Mouse (Mus musculus) limb, embryonic 12.5 days (tissue): ENCODE results near the gene Crtc2. TPM values are rescaled to one million over a fixed set of nuclear protein-coding genes. Genes with fewer than 3 reads are reported as not detected.

Source experiments
- ATAC-seq: fragments of 200-750 bp; cut with Nextera tagmentation; 2 replicates; pipeline ENCODE4 v1.8.0; 2017; ENCODE audit warnings: low read depth, moderate TSS enrichment; ENCODE audit not compliant: insufficient number of reproducible peaks, insufficient read depth, low FRiP score, low TSS enrichment
- H3K27ac ChIP-seq: fragments of 300-500 bp; sonication (generic); 2 replicates; pipeline ENCODE4 v1.5.1; 2016; ENCODE audit warnings: mild to moderate bottlenecking, moderate library complexity
- H3K27me3 ChIP-seq: fragments of 300-500 bp; sonication (generic); 2 replicates; pipeline ENCODE4 v1.6.1; 2016; ENCODE audit warnings: mild to moderate bottlenecking, moderate library complexity
- H3K36me3 ChIP-seq: fragments of 300-500 bp; sonication (generic); 2 replicates; pipeline ENCODE4 v1.6.1; 2016; ENCODE audit warnings: mild to moderate bottlenecking, moderate library complexity
- H3K4me1 ChIP-seq: fragments of 300-500 bp; sonication (generic); replicated peaks from 2 replicates; pipeline ENCODE4 v1.6.1; 2016
- H3K4me2 ChIP-seq: fragments of 300-500 bp; sonication (generic); 2 replicates; pipeline ENCODE4 v1.6.1; 2016; ENCODE audit warnings: mild to moderate bottlenecking, moderate library complexity
- H3K4me3 ChIP-seq: fragments of 300-500 bp; sonication (generic); replicated peaks from 2 replicates; pipeline ENCODE4 v1.5.1; 2016; ENCODE audit warnings: mild to moderate bottlenecking
- H3K9ac ChIP-seq: fragments of 300-500 bp; sonication (generic); replicated peaks from 2 replicates; pipeline ENCODE4 v1.6.1; 2016; ENCODE audit warnings: mild to moderate bottlenecking, moderate library complexity
- H3K9me3 ChIP-seq: fragments of 300-500 bp; sonication (generic); 2 replicates; pipeline ENCODE4 v1.6.1; 2016; ENCODE audit warnings: mild to moderate bottlenecking, moderate library complexity
- WGBS: fragments of 180-500 bp; shearing (Covaris S2); methylation state at CpG from one replicate; pipeline ENCODE4 v1.1.7; 2016; 5-methylcytosine and 5-hydroxymethylcytosine counted together
- polyA plus RNA-seq: library from polyadenylated mRNA; unstranded; fragments of >200 nt; fragmentation: Nextera tagmentation; extraction: Ambion mirVana; gene quantifications from 2 replicates; pipeline ENCODE4 v1.2.1, GENCODE M21; 2016

The Crtc2 gene
- polyA plus RNA-seq, 1 experiment from 2014 or later, result 18.6 TPM

DNA sequence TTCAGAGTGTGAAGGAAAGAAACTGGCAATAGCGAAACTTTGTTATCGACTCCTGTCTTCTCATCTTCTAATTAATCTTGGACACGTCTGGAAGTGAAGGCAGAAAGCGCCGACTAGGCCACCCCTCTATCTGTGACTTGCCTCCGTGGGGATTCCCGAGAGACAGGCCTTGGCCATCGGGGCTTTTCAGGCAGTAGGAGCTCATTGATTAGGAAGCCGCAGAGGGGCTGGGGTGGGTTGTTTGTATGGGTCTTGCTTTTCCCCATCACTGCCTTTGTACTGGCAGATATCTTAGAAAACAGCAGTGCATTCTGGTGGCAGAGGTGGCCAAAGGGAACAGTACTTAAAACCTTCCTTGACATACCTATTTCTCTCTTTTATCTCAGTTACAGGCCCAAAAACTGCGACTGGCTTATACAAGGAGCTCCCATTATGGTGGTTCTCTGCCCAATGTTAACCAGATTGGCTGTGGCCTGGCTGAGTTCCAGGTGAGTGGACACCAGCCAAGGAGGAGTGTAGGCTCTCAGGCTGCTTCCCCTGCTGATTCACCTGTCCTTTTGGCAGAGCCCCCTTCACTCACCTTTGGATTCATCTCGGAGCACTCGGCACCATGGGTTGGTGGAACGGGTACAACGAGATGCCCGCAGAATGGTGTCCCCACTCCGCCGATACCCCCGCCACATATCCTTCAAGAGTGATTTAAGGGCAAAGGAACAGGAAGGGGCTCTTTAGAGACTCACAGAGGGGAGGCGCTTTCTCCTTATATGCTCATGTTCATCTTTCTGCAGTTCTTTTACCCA, 3.0 kb downstream of the Crtc2 start:
- Histone ChIP-seq H3K27me3 (no peaks in the 10 kb centered on the region), H3K4me2 (no peak overlapping the region), H3K4me3 (no peak overlapping the region), H3K4me1 (peaks cover 14% of the 10 kb centered on the region), H3K9ac (no peak overlapping the region), H3K9me3 (no peaks in the 10 kb centered on the region), H3K27ac (no peak overlapping the region), H3K36me3 (peaks cover 54% of the 10 kb centered on the region)
- 91% methylated on average over 19 of the region's 19 CpGs for WGBS
- no peak for ATAC-seq

GRCm38 (mm10) chr3:90258521-90258920, 4.6 kb downstream of the Crtc2 start:
- Histone ChIP-seq H3K27me3 (no peaks in the 10 kb centered on the region), H3K4me2 (no peak overlapping the region), H3K36me3 (peaks cover 70% of the 10 kb centered on the region), H3K4me1 (peaks cover 13% of the 10 kb centered on the region), H3K4me3 (no peak overlapping the region), H3K27ac (no peak overlapping the region), H3K9ac (no peak overlapping the region), H3K9me3 (no peaks in the 10 kb centered on the region)
- WGBS, result 80% methylated on average over 4 of the region's 4 CpGs
- ATAC-seq, result no peak

DNA sequence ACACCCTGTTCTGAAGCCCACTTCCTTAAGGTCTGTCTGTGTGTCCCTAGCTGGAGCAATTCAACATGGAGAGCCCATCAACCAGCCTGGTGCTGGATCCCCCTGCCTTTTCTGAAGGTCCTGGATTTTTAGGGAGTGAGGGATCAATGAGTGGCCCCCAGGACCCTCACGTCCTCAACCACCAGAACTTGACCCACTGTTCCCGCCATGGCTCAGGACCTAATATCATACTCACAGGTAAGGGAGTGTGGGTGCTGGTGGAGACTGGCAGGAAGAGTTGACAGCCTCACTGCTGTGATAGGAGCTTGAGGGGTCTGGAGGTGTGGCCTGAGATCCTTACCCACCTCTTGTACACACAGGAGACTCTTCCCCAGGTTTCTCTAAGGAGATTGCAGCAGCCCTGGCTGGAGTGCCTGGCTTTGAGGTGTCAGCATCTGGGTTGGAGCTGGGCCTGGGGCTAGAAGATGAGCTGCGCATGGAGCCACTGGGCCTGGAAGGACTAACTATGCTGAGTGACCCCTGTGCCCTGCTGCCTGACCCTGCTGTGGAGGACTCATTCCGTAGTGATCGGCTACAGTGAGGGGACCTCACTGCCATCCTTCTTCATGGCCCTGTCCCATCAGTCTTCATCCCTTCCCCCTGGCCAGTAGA, 9.3 kb downstream of the Crtc2 start:
- ATAC-seq, result no peak
- WGBS, result 90% methylated on average over 5 of the region's 5 CpGs
- no peak overlapping the region for H3K4me3 ChIP-seq
- H3K9me3 ChIP-seq, result no peaks in the 10 kb centered on the region
- peaks cover 15% of the 10 kb centered on the region for H3K4me1 ChIP-seq
- peaks cover 62% of the 10 kb centered on the region for H3K36me3 ChIP-seq
- no peaks in the 10 kb centered on the region for H3K27me3 ChIP-seq
- H3K4me2 ChIP-seq, result no peak overlapping the region
- H3K27ac ChIP-seq, result no peak overlapping the region
- H3K9ac ChIP-seq, result no peak overlapping the region

DNA sequence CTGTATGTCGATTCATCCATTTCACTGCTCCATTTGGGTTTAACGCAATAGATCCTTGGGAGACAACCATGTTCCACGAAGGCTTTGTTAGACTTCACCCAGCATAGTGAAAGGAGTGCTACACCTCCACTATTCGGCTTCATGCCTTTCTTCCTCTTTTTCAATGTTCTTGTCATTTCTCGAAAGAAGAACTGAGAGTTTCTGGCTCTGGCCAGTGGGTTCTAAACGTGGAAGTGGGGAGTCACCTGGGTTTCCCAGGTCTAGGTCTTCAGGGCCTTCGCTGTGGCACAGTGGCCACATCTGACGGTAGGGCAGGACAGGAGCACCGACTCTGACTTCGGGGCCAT, 10.7 kb downstream of the Crtc2 start:
- no peaks in the 10 kb centered on the region for H3K9me3 ChIP-seq
- H3K9ac ChIP-seq, result peak overlapping the region; percentile 89
- H3K4me2 ChIP-seq, result peak overlapping the region; percentile 74
- peaks cover 54% of the 10 kb centered on the region for H3K36me3 ChIP-seq
- H3K4me1 ChIP-seq, result peaks cover 15% of the 10 kb centered on the region
- ATAC-seq, result no peak
- H3K4me3 ChIP-seq, result peak overlapping the region; percentile 89
- peak overlapping the region; percentile 50; the same call in 1 of the 2 replicates for H3K27ac ChIP-seq
- H3K27me3 ChIP-seq, result no peaks in the 10 kb centered on the region
- WGBS, result 38% methylated on average over 10 of the region's 10 CpGs

GRCm38 (mm10) chr3:90265034-90265931, 11.3 kb downstream of the Crtc2 start, which contains the start of gene Dennd4b:
Gene Dennd4b (plus strand): TSS chr3:90265185.
- H3K27ac ChIP-seq, result peak within 1 kb of the TSS; percentile 98
- peak within 1 kb of the TSS; percentile 89 for H3K9ac ChIP-seq
- under 1% methylated on average over 82 of the region's 87 CpGs for WGBS
- no peaks in the 10 kb centered on the region for H3K27me3 ChIP-seq
- ATAC-seq, result peak; percentile 93
- H3K9me3 ChIP-seq, result no peaks in the 10 kb centered on the region
- peak within 1 kb of the TSS; percentile 89 for H3K4me3 ChIP-seq
- peak within 1 kb of the TSS; percentile 74 for H3K4me2 ChIP-seq
- peaks cover 15% of the 10 kb centered on the region for H3K4me1 ChIP-seq
- H3K36me3 ChIP-seq, result peaks cover 50% of the 10 kb centered on the region

GRCm38 (mm10) chr3:90265932-90266741, 12.2 kb downstream of the Crtc2 start:
- WGBS, result 25% methylated on average over 16 of the region's 16 CpGs
- peak overlapping the region; percentile 89 for H3K9ac ChIP-seq

DNA sequence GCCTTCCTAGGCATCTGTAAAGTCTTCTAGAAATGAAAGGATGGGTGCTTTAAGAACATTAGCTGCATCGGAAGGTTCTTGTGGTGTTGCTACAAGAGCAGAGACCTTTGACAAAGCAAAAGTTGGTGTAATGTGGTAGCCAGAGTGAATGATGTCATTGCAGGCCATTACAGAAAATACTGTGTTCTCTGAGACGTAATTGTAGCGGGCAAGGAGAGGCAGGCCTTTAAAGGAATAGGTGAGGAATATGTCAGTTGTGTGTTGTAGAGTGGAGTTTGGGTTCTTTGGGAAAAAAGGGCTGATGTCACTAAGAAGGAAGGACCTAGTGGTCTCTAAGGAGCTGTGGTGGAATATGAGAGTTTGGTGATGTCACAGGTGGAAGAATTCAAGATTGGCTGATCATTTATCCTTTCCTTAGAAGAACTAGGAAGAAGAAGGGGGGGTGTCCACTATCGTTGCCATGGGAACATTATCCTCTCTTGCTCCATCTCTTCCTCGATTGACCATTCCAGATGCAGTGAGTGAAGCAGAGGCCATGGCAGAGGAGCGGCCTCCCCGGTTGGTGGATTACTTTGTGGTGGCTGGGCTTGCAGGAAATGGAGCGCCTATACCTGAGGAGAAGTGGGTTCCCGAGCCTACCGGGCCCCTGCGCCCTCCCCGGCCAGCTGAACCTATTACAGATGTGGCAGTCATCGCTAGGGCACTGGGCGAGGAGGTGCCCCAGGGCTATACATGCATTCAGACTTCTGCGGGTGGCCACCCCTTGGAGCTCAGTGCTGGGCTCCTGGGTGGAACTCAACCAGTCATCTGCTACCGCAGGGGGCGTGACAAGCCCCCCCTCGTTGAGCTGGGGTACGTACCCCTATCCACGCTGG, 13.2 kb downstream of the Crtc2 start:
- H3K27me3 ChIP-seq, result no peaks in the 10 kb centered on the region
- no peak overlapping the region; the same call in 1 of the 2 replicates for H3K9ac ChIP-seq
- no peaks in the 10 kb centered on the region for H3K9me3 ChIP-seq
- no peak for ATAC-seq
- peaks cover 15% of the 10 kb centered on the region for H3K4me1 ChIP-seq
- peaks cover 49% of the 10 kb centered on the region for H3K36me3 ChIP-seq
- WGBS, result 92% methylated on average over 20 of the region's 20 CpGs
- peak overlapping the region; percentile 89; the same call in 1 of the 2 replicates for H3K4me3 ChIP-seq
- H3K27ac ChIP-seq, result no peak overlapping the region
- H3K4me2 ChIP-seq, result peak overlapping the region; percentile 74; the same call in 1 of the 2 replicates

More at GRCm38 (mm10) chr3:90265932-90266741, 12.2 kb downstream of the Crtc2 start:
- Histone ChIP-seq H3K27ac (peak overlapping the region; percentile 98), H3K36me3 (peaks cover 50% of the 10 kb centered on the region), H3K27me3 (no peaks in the 10 kb centered on the region), H3K4me1 (peaks cover 15% of the 10 kb centered on the region), H3K4me3 (peak overlapping the region; percentile 89), H3K9me3 (no peaks in the 10 kb centered on the region), H3K4me2 (peak overlapping the region; percentile 74)
- peak; percentile 37; the same call in 1 of the 2 replicates for ATAC-seq

DNA sequence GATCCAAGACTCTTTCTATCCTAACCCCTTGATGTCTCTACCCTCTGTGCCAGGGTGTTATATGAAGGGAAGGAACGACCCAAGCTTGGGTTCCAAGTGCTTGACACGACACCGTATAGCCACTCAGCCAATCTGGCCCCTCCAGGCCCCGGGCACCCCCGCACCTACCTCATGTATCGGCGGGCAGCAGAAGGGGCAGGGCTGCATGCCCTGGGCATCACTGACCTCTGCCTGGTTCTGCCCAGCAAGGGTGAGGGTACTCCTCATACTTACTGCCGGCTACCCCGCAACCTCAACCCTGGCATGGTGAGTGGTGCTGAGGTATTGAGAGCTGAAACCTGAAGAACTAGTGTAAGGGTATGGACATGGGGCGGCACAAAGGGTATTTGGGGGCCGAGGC, 14.2 kb downstream of the Crtc2 start:
- 95% methylated on average over 11 of the region's 11 CpGs for WGBS
- Histone ChIP-seq H3K27ac (no peak overlapping the region), H3K9ac (no peak overlapping the region), H3K4me3 (no peak overlapping the region), H3K4me2 (no peak overlapping the region), H3K9me3 (no peaks in the 10 kb centered on the region), H3K36me3 (peaks cover 49% of the 10 kb centered on the region), H3K27me3 (no peaks in the 10 kb centered on the region), H3K4me1 (peaks cover 15% of the 10 kb centered on the region)
- ATAC-seq, result no peak

- no peak for ATAC-seq
- WGBS, result 90% methylated on average over 16 of the region's 16 CpGs
- no peaks in the 10 kb centered on the region for H3K27me3 ChIP-seq
- peaks cover 15% of the 10 kb centered on the region for H3K4me1 ChIP-seq
- no peak overlapping the region for H3K27ac ChIP-seq
- no peak overlapping the region for H3K4me2 ChIP-seq
- H3K36me3 ChIP-seq, result peaks cover 48% of the 10 kb centered on the region
- H3K4me3 ChIP-seq, result no peak overlapping the region
- no peaks in the 10 kb centered on the region for H3K9me3 ChIP-seq
- H3K9ac ChIP-seq, result no peak overlapping the region
Observed at GRCm38 (mm10) chr3:90268971-90269370, 15.0 kb downstream of the Crtc2 start.

GRCm38 (mm10) chr3:90270784-90271183, 16.8 kb downstream of the Crtc2 start:
- ATAC-seq, result no peak
- WGBS, result 90% methylated on average over 8 of the region's 8 CpGs
- H3K4me2 ChIP-seq, result no peak overlapping the region
- no peak overlapping the region for H3K9ac ChIP-seq
- H3K4me1 ChIP-seq, result peaks cover 10% of the 10 kb centered on the region
- H3K36me3 ChIP-seq, result peaks cover 58% of the 10 kb centered on the region
- H3K27me3 ChIP-seq, result no peaks in the 10 kb centered on the region
- H3K9me3 ChIP-seq, result no peaks in the 10 kb centered on the region
- no peak overlapping the region for H3K4me3 ChIP-seq
- H3K27ac ChIP-seq, result no peak overlapping the region
